In genomic region chr12:56404262-56404661, GRCm38 (mm10) we compare ENCODE assay signal across 16 mouse cellular contexts. TPM values are rescaled to one million over a fixed set of nuclear protein-coding genes. Genes with fewer than 3 reads are reported as not detected.
DNase-seq lines count a peak whose midpoint lies in the region; ATAC-seq and TF ChIP-seq lines count a peak whose summit lies in the region.
"Had no signal": no experiment of that assay in that cellular context is flagged by ENCODE, and none has a peak within 500 bp of the region (broad histone marks: within the 10 kb centered on the region; RNA-seq: fewer than 3 reads in every experiment).

No protein-coding gene starts in this region.

- WGBS in midbrain, embryonic 10.5 days, result 91% methylated on average over 2 of the region's 2 CpGs

- no peak for TF ChIP-seq POLR2A in CH12.LX (IDR thresholded peaks at IDR 0.05; ENCODE audit: low read depth, low read length)

- in situ Hi-C loops in CH12.LX (cut with MboI; ENCODE audit: low pct_ligation_motif_present, low pct_unique_long_range_greater_than_20kb, low sequenced_read_pairs), result loop anchor here (5.0 to 10.0 kb wide), 2 partner anchors 59 to 162 kb away; partner anchors contain the start of gene Mbip

- no peak for TF ChIP-seq RAD21 in CH12.LX (IDR thresholded peaks at IDR 0.05; ENCODE audit: low read depth, low read length)

- peak overlapping the region; percentile 93 for H3K9ac ChIP-seq in CH12.LX (ENCODE audit: insufficient read depth, low read depth)
- H3K9ac ChIP-seq: embryonic facial prominence, embryonic 12.5 days; forebrain, embryonic 13.5 days; forebrain, embryonic 15.5 days; forebrain, postnatal 0 days had no signal

- H3K4me1 ChIP-seq in CH12.LX (ENCODE audit: control insufficient read depth in 1 of 2, insufficient read depth in 2 of 2), result peaks cover 19 to 54% of the 10 kb centered on the region in 2 experiments
- peaks cover 7% of the 10 kb centered on the region for H3K4me1 ChIP-seq in midbrain, embryonic 10.5 days
- H3K4me1 ChIP-seq: embryonic facial prominence, embryonic 10.5 days; embryonic facial prominence, embryonic 12.5 days; forebrain, embryonic 13.5 days; forebrain, embryonic 15.5 days had no signal

- H3K27me3 ChIP-seq in CH12.LX (replicated peaks), result no peaks in the 10 kb centered on the region
- peaks cover 8% of the 10 kb centered on the region; the same call in 1 of the 2 replicates for H3K27me3 ChIP-seq in midbrain, embryonic 10.5 days (ENCODE audit: low read depth, poor library complexity, severe bottlenecking)
- H3K27me3 ChIP-seq: embryonic facial prominence, embryonic 12.5 days had no signal

- H3K36me3 ChIP-seq in CH12.LX (replicated peaks in 1 of 2; ENCODE audit: control insufficient read depth in 1 of 2, insufficient read depth in 1 of 2, low read length in 1 of 2), result peaks cover 0 to 2% of the 10 kb centered on the region in 2 experiments
- H3K36me3 ChIP-seq in midbrain, embryonic 10.5 days, result no peaks in the 10 kb centered on the region
- H3K36me3 ChIP-seq: embryonic facial prominence, embryonic 10.5 days; embryonic facial prominence, embryonic 12.5 days; forebrain, embryonic 15.5 days had no signal

- no peaks in the 10 kb centered on the region for H3K9me3 ChIP-seq in CH12.LX (replicated peaks; ENCODE audit: low read length)
- no peaks in the 10 kb centered on the region for H3K9me3 ChIP-seq in midbrain, embryonic 10.5 days (replicated peaks)
- H3K9me3 ChIP-seq: embryonic facial prominence, embryonic 10.5 days; embryonic facial prominence, embryonic 12.5 days; forebrain, embryonic 13.5 days; forebrain, embryonic 15.5 days had no signal

- 0 out of 2 replicates have a peak, but pooled peaks have one; percentile 52 for ATAC-seq in megakaryocyte progenitor cell, adult 5-6 weeks (replicated peaks; ENCODE audit: poor library complexity)
- no peak for ATAC-seq in frontal cortex, adult (ENCODE audit: low TSS enrichment)
- ATAC-seq: activated CD4-positive, CD25-positive, alpha-beta regulatory T cell, adult 4 months; forebrain, embryonic 15.5 days; forebrain, postnatal 0 days had no signal

- no peak for TF ChIP-seq EP300 in CH12.LX (IDR thresholded peaks at IDR 0.05; ENCODE audit: low read length)

- peak overlapping the region; percentile 75; the same call in 1 of the 2 replicates for H3K4me2 ChIP-seq in CH12.LX (ENCODE audit: insufficient read depth, low read depth, poor library complexity, severe bottlenecking)
- H3K4me2 ChIP-seq: embryonic facial prominence, embryonic 12.5 days; forebrain, embryonic 13.5 days; forebrain, embryonic 15.5 days had no signal

- no peak for TF ChIP-seq CTCF in CH12.LX (conservative IDR thresholded peaks at IDR 0.05 in 1 of 2, IDR thresholded peaks at IDR 0.05 in 1 of 2; ENCODE audit: low read depth in 2 of 2, low read length in 2 of 2)

- dilution Hi-C loops in CH12.LX (cut with MboI; ENCODE audit: extremely low pct_ligation_motif_present, extremely low pct_unique_long_range_greater_than_20kb, low sequenced_read_pairs), result no loop called here

- H3K27ac ChIP-seq in CH12.LX (ENCODE audit: insufficient read depth, low read depth), result no peak overlapping the region
- H3K27ac ChIP-seq in midbrain, embryonic 10.5 days (replicated peaks), result no peak overlapping the region
- H3K27ac ChIP-seq: embryonic facial prominence, embryonic 10.5 days; embryonic facial prominence, embryonic 12.5 days; forebrain, embryonic 13.5 days; forebrain, embryonic 15.5 days had no signal

- DNase-seq in heart, adult 11 months, result peak; percentile 6
- no peak for DNase-seq in heart, adult 8-10 months (ENCODE audit: low spot score)
- DNase-seq in 3T3-L1 (ENCODE audit: low read depth, low spot score), result peak; percentile 8
- DNase-seq in CH12.LX (ENCODE audit: extremely low read depth), result peak; percentile 40
- DNase-seq in adrenal gland, postnatal 4 days (ENCODE audit: low spot score in 2 of 2), result no peak
- no peak for DNase-seq in midbrain, embryonic 10.5 days (ENCODE audit: low spot score)
- DNase-seq: cerebellum, adult 11-12 months; cerebellum, adult 9-10 months had no signal

- no peak overlapping the region for H3K4me3 ChIP-seq in CH12.LX (replicated peaks in 1 of 3; ENCODE audit: low read depth in 2 of 3, low read length in 2 of 3, poor library complexity in 1 of 3)
- no peak overlapping the region for H3K4me3 ChIP-seq in midbrain, embryonic 10.5 days
- H3K4me3 ChIP-seq: embryonic facial prominence, embryonic 10.5 days; embryonic facial prominence, embryonic 12.5 days; forebrain, embryonic 13.5 days; forebrain, embryonic 15.5 days had no signal

- no peaks in the 10 kb centered on the region for H3K79me2 ChIP-seq in CH12.LX (replicated peaks; ENCODE audit: control insufficient read depth, extremely low read depth, insufficient read depth, poor library complexity, severe bottlenecking)

TF ChIP-seq in CH12.LX, 34 proteins besides CTCF, POLR2A, EP300 and RAD21:
- 0 out of 2 replicates have a peak, but pooled peaks have one; percentile 14 for TF ChIP-seq BHLHE40 (IDR thresholded peaks at IDR 0.05; ENCODE audit: low read depth, low read length)
- peak; percentile 92 for TF ChIP-seq MAZ (IDR thresholded peaks at IDR 0.05; ENCODE audit: low read depth, low read length)
- peak; percentile 58 for TF ChIP-seq JUND (conservative IDR thresholded peaks at IDR 0.05; ENCODE audit: low read depth, low read length)
- TF ChIP-seq ZNF384 (IDR thresholded peaks at IDR 0.05; ENCODE audit: low read depth, low read length), result peak; percentile 71
- peak; percentile 55; the same call in 1 of the 2 replicates for TF ChIP-seq IRF4 (IDR thresholded peaks at IDR 0.05; ENCODE audit: low read depth, low read length)
- TF ChIP-seq ETS1 (conservative IDR thresholded peaks at IDR 0.05; ENCODE audit: low read depth, low read length), result peak; percentile 62
- TF ChIP-seq POLR2AphosphoS2 (IDR thresholded peaks at IDR 0.05; ENCODE audit: low read depth, low read length), result no peak
- no peak for TF ChIP-seq MEF2A (IDR thresholded peaks at IDR 0.05; ENCODE audit: borderline replicate concordance, low read depth, low read length)

RNA-seq across cellular contexts. Expression of gene Mbip, which starts 58.6 kb away (rescaled TPM):
- total RNA-seq in heart, adult 8-10 months (2022), result 1 to 10 TPM; 5.3 to 7.4 (median 6.5) TPM
- total RNA-seq in CH12.LX (2012; rRNA removed), result 27.6 and 28.3 TPM in 2 replicates
- 82.7 and 90.6 TPM in 2 replicates for total RNA-seq in CH12.LX (2014; rRNA removed)
- 47.6 and 53.0 TPM in 2 replicates for polyA plus RNA-seq in CH12.LX (2012; ENCODE audit: insufficient read length, low read depth)
- 27.6 and 29.5 TPM in 2 replicates for total RNA-seq in megakaryocyte progenitor cell, adult 5-6 weeks (2015)
- total RNA-seq in megakaryocyte progenitor cell, adult 5-6 weeks (2017), result 23.5 and 45.5 TPM in 2 replicates
- total RNA-seq in adrenal gland, postnatal 4 days (2021), result 10 to 100 TPM; 25.6 to 29.2 TPM
- 54.0 and 55.7 TPM in 2 replicates for polyA plus RNA-seq in midbrain, embryonic 10.5 days (2016; fragmentation: Nextera tagmentation; extraction: Ambion mirVana)

Comparison
In these comparisons a context has a peak if more than half of its experiments do, and no peak if none do; other contexts are left out.
1. DNase-seq: peak in heart, adult 11 months (single experiment), 3T3-L1 (single experiment) and CH12.LX (single experiment); none in heart, adult 8-10 months (single experiment), adrenal gland, postnatal 4 days (0 of 2) and midbrain, embryonic 10.5 days (single experiment).